Mouse (Mus musculus) activated CD4-positive, CD25-positive, alpha-beta regulatory T cell, adult 4 months (primary cell): ENCODE results near the gene Psph. TPM values are rescaled to one million over a fixed set of nuclear protein-coding genes. Genes with fewer than 3 reads are reported as not detected.
"Not testable (repeated sequence)": the region's sequence is repeated elsewhere in the genome, so short reads cannot be mapped to it uniquely, and the experiment has no call there.

ENCODE experiments used
- ATAC-seq: one replicate; pipeline ENCODE4 v1.8.0; 2017
- polyA plus RNA-seq, 2 experiments: library from polyadenylated mRNA; unstranded; fragments of 100-300 nt; shearing (Covaris generic); gene quantifications; one replicate each; pipeline ENCODE4 v1.2.1; 2017

Psph gene
- polyA plus RNA-seq: 10 to 100 TPM; 55.0 to 73.8 TPM

GRCm38 (mm10) chr5:129786818-129787790 is at the start of gene Psph:
Gene Psph, minus strand, starts transcription at chr5:129787449.
- peak; percentile 88 for ATAC-seq

GRCm38 (mm10) chr5:129790591-129790990 is 3.3 kb upstream of the Psph start:
- peak; percentile 10 for ATAC-seq

- ATAC-seq: no peak
Observed at GRCm38 (mm10) chr5:129787818-129788593, 757 bp upstream of the Psph start.

DNA sequence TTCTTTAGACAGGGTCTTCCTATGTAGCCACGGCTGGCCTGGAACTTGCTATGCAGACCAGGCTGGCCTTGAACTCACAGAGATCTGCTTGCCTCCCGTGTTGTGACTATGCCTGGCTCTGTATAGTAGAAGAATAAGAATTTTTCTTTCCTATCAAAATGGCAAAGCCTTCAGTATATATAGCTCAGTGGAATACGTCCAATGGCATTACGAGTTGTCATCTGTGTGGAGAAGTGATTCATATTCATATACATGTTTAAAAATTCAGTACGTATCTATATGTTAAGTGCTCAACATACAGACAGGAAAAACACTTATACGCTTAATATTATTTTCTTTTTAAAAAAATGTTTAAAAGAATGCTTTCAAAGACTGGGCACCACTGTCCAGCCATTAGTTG is 1.1 kb downstream of the Psph start:
- ATAC-seq: no peak

- ATAC-seq: no peak
Observed at GRCm38 (mm10) chr5:129785235-129785870, 1.9 kb downstream of the Psph start.

DNA sequence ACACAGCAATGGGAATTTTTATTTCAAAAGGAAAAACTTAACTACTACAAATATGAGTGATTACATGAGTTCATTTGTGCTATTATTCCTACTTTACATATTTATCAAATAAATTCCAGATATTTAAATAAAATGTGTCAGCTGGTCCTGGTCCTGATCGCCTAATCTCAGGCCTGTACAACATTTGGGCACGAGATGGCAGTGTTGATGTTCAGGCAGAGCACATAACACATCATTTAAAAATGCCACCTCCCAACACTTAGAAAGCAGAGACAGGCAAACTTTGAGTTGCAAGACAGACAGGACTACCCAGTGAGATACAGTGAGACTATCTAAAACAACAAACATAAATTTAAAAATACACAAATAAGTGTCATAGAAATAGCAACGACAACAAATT is 5.0 kb downstream of the Psph start:
- no peak for ATAC-seq

DNA sequence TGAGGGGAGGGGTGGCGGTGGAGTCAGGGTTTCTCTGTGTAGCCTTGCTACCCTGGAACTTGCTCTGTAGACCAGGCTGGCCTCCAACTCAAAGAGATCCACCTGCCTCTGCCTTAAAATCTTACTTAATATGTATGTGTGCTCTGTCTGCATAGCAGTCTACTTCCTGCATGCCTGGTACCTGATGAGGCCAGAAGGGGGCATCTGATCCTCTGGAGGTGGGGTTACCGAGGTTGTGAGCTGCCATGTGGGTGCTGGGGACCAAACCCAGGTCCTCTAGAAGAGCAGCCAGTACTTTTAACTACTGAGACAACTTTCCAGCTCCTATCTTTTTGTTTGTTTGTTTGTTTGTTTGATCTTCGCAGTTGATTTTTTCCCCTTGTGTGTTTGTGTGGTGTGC is 7.1 kb downstream of the Psph start:
- ATAC-seq: no peak

DNA sequence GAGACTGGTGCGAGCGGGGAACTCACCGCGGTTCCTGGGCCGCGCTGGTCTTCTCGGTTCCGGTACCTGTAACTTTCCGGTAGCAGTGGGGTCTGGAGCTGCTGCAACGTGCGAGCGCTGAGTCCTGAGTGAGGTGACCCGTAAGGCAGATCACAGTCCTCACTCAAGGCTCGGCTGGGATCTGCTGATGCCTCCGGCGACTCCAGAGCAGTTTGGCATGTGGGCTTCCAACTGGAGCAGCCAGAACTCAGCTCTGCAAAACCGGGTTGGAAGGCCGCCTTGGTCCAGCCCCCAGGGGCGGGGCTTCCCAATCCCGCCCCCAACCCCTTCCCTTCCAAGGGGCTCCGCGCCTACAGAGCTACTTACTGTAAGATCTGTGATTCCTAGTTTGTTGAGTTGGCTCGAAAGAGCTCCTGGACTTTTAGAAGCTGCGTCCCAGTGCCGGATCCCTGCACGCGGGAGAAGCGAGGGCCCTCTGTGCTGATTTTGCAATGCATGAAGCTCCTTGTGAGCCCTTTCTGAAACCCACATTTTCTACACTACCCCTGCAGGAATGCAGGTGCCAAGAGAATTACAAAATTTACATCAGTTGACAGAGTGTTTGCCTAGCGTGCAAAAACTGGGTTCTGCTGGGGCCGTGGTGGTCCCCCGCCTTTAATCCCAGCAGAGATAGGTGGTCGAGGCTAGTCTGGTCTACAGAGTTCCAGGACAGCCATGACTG is 8.1 kb downstream of the Psph start:
- peak; percentile 84 for ATAC-seq

- ATAC-seq: no peak
Observed at GRCm38 (mm10) chr5:129778348-129778995, 8.8 kb downstream of the Psph start.

- ATAC-seq: no peak
Observed at GRCm38 (mm10) chr5:129774661-129775060, 12.6 kb downstream of the Psph start.

GRCm38 (mm10) chr5:129773330-129773729 is 13.9 kb downstream of the Psph start:
- ATAC-seq: not testable (repeated sequence)

GRCm38 (mm10) chr5:129772433-129772832 is 14.8 kb downstream of the Psph start:
- no peak for ATAC-seq

DNA sequence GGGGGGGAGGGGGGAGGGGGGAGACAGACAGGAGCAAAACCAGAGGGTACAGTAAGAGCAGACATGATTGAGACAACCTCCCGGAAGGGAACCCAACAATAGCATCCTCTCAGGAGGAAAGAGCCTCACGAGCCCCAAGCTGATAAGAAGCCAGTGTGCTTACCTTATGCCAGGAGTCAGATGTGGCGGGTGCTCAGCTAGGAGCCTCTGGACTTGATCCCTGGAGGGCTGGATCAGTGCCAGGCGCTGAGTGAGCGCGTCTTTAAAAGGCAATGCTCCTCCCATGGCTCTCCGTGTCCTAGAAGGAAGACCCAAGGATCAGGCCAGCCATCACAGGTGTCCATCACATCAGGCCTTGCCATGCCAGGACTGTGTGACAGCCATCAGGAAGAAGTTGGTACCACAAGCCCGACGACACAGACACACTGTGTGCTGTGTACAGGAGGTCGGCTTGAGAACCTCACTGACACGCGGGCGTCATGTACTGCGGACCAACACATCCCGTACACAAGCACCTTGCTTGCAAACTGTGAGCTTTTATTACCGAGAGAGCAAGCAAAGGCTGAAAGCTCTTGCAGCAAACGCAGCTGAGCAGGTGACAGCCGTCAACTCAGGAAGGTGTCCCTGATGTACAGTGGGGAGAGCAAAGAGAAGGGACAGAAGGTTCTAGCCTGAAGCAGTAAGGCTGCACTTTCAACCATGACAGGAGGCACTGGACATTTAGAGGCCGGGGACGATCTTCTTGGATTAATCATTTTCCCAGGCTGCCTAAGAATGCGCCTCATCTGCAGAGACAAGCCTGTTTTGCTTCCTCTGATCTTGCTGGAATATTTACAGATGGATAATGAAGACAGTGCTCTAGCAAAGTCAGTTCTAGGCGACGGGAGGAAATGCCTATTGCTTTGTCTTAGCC is 16.6 kb downstream of the Psph start:
- no peak for ATAC-seq

DNA sequence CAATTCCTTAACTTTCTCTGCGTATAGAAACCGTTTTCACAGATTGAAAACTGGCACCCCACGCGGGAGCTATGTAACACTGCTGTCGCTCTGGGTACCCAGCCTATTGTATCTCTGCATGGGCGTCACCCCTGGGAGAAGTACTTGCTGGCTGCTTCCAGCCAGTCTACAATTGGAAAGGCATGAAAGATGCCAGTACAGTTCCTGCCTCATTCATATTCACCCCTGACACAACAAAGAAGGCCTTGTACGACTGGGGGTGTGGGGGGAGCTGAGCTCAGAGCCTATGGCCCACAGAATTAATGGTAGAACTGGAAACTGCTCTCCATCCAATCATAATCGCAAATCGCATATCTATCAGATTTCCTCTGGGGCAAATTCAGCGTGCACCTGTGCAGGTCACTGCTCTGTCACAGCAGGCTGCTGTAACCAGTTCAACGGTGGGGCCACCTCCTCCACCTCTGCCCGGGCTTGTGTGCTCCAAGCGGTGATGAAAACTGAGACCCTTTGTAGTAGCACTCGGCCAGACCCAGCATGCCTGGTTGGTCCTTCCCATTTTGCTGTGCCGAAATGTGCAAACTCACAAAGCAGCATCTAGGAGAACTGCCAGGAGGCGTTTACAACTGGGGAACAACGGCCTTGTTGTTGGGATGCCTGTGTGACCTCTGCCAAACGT is 25.2 kb downstream of the Psph start:
- ATAC-seq: no peak

- ATAC-seq: no peak
Observed at GRCm38 (mm10) chr5:129759929-129760480, 27.2 kb downstream of the Psph start.

DNA sequence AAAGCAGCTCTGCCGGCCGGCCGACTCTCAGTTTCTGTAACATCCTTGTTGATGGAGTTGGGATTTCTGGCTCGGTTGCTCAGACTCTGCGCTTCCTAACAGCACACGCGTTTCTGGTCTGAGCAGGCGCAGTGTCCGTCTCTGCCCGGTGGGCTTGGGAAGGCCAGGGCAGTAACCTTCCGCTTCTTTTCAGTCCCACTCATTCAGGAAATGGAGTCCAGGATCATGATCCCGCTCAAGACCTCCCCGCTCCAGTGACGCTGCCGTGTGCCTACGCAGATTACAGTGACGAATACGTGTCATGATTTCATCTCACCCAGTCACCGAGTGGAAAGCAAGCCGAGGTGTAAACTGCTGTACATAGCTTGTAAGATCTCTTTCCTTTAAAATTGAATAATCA is 30.4 kb downstream of the Psph start:
- no peak for ATAC-seq

DNA sequence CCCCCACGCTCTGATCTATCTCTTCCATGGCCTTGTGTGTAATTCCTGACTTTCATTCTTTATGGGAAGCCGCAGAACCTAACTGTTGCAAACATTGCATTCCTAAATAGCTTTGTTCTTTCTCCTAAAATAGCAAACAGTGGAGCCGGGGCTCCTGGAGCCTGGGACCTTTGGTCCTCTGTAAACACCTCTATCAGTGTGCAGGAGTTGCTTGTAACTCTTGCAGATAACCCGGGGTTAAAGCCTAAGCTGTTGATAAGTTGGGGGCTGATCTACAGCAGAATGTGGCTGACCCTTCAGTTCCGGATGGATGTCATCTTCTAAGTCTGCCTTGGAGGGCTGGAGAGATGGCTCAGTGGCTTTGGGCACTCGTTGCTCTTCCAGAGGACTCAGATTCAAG is 43.2 kb downstream of the Psph start:
- no peak for ATAC-seq

DNA sequence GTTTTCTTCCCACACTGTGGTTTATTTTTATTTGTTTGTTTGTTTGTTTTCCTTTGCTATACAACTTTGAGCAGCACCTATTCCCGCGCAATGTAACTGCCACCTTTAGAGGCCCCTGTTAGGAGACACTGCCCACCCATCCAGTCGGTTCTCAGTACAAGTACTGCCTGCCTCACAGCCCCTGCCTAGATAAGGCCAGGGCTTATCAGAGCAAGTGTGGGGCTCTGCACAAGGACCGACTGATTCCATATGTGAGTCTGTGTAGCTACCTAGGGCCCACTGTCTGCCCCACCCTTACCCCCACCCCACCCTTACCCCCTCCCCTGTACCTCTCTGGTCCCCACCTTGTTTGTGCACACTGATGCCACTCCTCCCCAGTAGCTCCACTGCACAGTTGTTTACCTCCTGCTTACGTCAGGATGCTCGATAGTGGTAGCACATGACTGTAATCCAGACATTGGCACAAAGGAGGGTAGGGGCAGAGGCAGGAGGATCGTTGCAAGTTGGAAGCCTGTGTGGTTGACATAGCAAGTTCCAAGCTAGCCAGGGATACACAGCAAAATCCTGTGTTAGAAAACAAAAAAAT is 44.3 kb downstream of the Psph start:
- no peak for ATAC-seq

DNA sequence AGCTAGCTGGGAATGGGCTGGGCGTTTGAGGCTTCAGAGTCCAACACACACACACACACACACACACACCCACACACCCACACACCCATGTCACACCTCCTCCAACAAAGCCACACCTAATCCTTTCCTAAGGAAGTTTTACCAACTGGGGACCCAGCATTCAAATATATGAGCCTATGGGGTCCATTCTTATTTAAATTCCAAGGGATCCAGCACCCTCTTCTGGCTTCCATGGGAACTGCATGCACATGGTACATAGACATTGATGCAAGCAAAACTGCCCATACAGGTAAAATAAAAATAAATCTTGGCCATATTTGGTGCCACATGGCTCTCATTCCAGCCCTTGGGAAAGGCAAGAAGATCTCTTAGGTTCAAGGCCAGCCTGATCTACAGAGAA is 46.3 kb downstream of the Psph start:
- no peak for ATAC-seq
